ENCODE assay signal across 13 mouse cellular contexts in the genomic region with DNA sequence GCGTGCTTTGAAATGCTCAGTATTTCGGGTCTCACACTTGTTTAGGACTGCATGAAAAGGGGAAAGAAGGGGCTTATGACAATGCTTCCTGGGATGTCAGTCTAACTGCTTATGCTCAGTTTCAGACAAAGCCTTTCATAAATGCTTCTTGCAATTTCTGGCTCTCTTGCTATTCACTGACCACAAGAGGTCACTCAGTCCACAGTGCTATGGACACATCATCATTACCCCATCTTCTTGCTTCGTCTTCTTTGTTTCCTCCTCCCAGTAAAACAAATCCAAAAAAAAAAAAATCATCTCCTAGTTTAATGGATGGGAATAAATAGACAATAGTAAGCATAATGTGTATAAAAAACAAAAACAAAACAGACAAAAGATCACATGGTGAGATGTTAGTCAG.
DNase-seq lines count a peak whose midpoint lies in the region; ATAC-seq and TF ChIP-seq lines count a peak whose summit lies in the region.
"Had no signal": no experiment of that assay in that cellular context is flagged by ENCODE, and none has a peak within 500 bp of the region (broad histone marks: within the 10 kb centered on the region; RNA-seq: fewer than 3 reads in every experiment).

No protein-coding gene starts in this region.

- H3K27me3 ChIP-seq in hindbrain, postnatal 0 days (ENCODE audit: insufficient read depth, low read length), result no peaks in the 10 kb centered on the region
- no peaks in the 10 kb centered on the region for H3K27me3 ChIP-seq in hindbrain, embryonic 16.5 days (replicated peaks; ENCODE audit: control insufficient read depth, insufficient read depth, low read length)
- no peaks in the 10 kb centered on the region for H3K27me3 ChIP-seq in midbrain, postnatal 0 days (ENCODE audit: insufficient read depth, low read length)
- peaks cover 54% of the 10 kb centered on the region for H3K27me3 ChIP-seq in midbrain, embryonic 10.5 days (ENCODE audit: low read depth, poor library complexity, severe bottlenecking)
- H3K27me3 ChIP-seq: liver, embryonic 15.5 days had no signal

- no peak overlapping the region for H3K9ac ChIP-seq in hindbrain, postnatal 0 days (replicated peaks; ENCODE audit: low read length)
- no peak overlapping the region for H3K9ac ChIP-seq in hindbrain, embryonic 16.5 days (ENCODE audit: low read depth, low read length)
- H3K9ac ChIP-seq in midbrain, postnatal 0 days (replicated peaks; ENCODE audit: low read length, poor library complexity, severe bottlenecking), result no peak overlapping the region
- H3K9ac ChIP-seq: liver, embryonic 15.5 days had no signal

- no peak overlapping the region for H3K4me2 ChIP-seq in hindbrain, postnatal 0 days (ENCODE audit: low read depth, low read length)
- H3K4me2 ChIP-seq in hindbrain, embryonic 16.5 days (ENCODE audit: low read length), result no peak overlapping the region
- no peak overlapping the region for H3K4me2 ChIP-seq in midbrain, postnatal 0 days (ENCODE audit: low read depth, low read length, poor library complexity, severe bottlenecking)
- H3K4me2 ChIP-seq: liver, embryonic 15.5 days had no signal

- no peaks in the 10 kb centered on the region for H3K36me3 ChIP-seq in hindbrain, postnatal 0 days (ENCODE audit: insufficient read depth, low read length)
- no peaks in the 10 kb centered on the region for H3K36me3 ChIP-seq in hindbrain, embryonic 16.5 days (ENCODE audit: control insufficient read depth, insufficient read depth, low read length)
- H3K36me3 ChIP-seq in midbrain, postnatal 0 days (ENCODE audit: insufficient read depth, low read length), result no peaks in the 10 kb centered on the region
- H3K36me3 ChIP-seq in midbrain, embryonic 10.5 days, result no peaks in the 10 kb centered on the region
- H3K36me3 ChIP-seq: liver, embryonic 15.5 days had no signal

- peak; percentile 48 for DNase-seq in hindbrain, postnatal 0 days (ENCODE audit: low spot score)
- peak; percentile 56 for DNase-seq in midbrain, postnatal 0 days (ENCODE audit: low spot score)
- no peak for DNase-seq in midbrain, embryonic 10.5 days (ENCODE audit: low spot score)
- DNase-seq in brain, adult 2 months (ENCODE audit: low read depth, low spot score), result peak; percentile 36
- no peak for DNase-seq in right cerebral cortex, postnatal 4 days
- DNase-seq in adrenal gland, adult 2 months, result no peak
- DNase-seq: heart, postnatal 4 days; kidney, adult 9 months had no signal

- H3K4me3 ChIP-seq in hindbrain, postnatal 0 days (ENCODE audit: low read length), result no peak overlapping the region
- no peak overlapping the region for H3K4me3 ChIP-seq in hindbrain, embryonic 16.5 days (ENCODE audit: low read length)
- H3K4me3 ChIP-seq in midbrain, postnatal 0 days (ENCODE audit: low read depth, low read length), result no peak overlapping the region
- no peak overlapping the region for H3K4me3 ChIP-seq in midbrain, embryonic 10.5 days
- H3K4me3 ChIP-seq: erythroblast, embryonic 14.5 days; liver, embryonic 15.5 days; myocyte had no signal

- no peak overlapping the region for H3K27ac ChIP-seq in hindbrain, postnatal 0 days
- H3K27ac ChIP-seq in hindbrain, embryonic 16.5 days (ENCODE audit: low read depth, low read length), result no peak overlapping the region
- no peak overlapping the region for H3K27ac ChIP-seq in midbrain, postnatal 0 days (ENCODE audit: low read depth, low read length)
- H3K27ac ChIP-seq in midbrain, embryonic 10.5 days (replicated peaks), result no peak overlapping the region
- H3K27ac ChIP-seq: liver, embryonic 15.5 days had no signal

- no peaks in the 10 kb centered on the region for H3K9me3 ChIP-seq in hindbrain, postnatal 0 days (ENCODE audit: low read length)
- H3K9me3 ChIP-seq in hindbrain, embryonic 16.5 days (ENCODE audit: control insufficient read depth, low read length), result no peaks in the 10 kb centered on the region
- no peaks in the 10 kb centered on the region for H3K9me3 ChIP-seq in midbrain, postnatal 0 days (ENCODE audit: low read length)
- no peaks in the 10 kb centered on the region for H3K9me3 ChIP-seq in midbrain, embryonic 10.5 days (replicated peaks)
- H3K9me3 ChIP-seq: liver, embryonic 15.5 days had no signal

- no peaks in the 10 kb centered on the region for H3K4me1 ChIP-seq in hindbrain, postnatal 0 days (ENCODE audit: insufficient read depth, low read length)
- H3K4me1 ChIP-seq in hindbrain, embryonic 16.5 days (ENCODE audit: control insufficient read depth, insufficient read depth, low read depth, low read length), result no peaks in the 10 kb centered on the region
- H3K4me1 ChIP-seq in midbrain, postnatal 0 days (ENCODE audit: insufficient read depth, low read length), result no peaks in the 10 kb centered on the region
- no peaks in the 10 kb centered on the region for H3K4me1 ChIP-seq in midbrain, embryonic 10.5 days
- H3K4me1 ChIP-seq: liver, embryonic 15.5 days had no signal

- TF ChIP-seq CTCF in hindbrain, postnatal 0 days (IDR thresholded peaks at IDR 0.05; ENCODE audit: low read depth), result peak; percentile 62
- TF ChIP-seq CTCF in midbrain, postnatal 0 days (IDR thresholded peaks at IDR 0.05), result peak; percentile 73

- 63% methylated on average over 3 of the region's 3 CpGs for WGBS in hindbrain, postnatal 0 days
- whole genome bisulfite sequencing in hindbrain, embryonic 16.5 days, result 62% methylated on average over 3 of the region's 3 CpGs
- WGBS in midbrain, postnatal 0 days, result 62% methylated on average over 3 of the region's 3 CpGs
- WGBS in midbrain, embryonic 10.5 days, result 71% methylated on average over 3 of the region's 3 CpGs

- no peak for ATAC-seq in hindbrain, postnatal 0 days
- no peak for ATAC-seq in hindbrain, embryonic 16.5 days
- peak; percentile 52; the same call in 1 of the 2 replicates for ATAC-seq in midbrain, postnatal 0 days (ENCODE audit: low FRiP score)
- ATAC-seq: activated CD4-positive, CD25-positive, alpha-beta regulatory T cell, adult 4 months had no signal

Comparison
In these comparisons a context has a peak if more than half of its experiments do, and no peak if none do; other contexts are left out.
1. DNase-seq: peak in hindbrain, postnatal 0 days (single experiment), midbrain, postnatal 0 days (single experiment) and brain, adult 2 months (single experiment); none in midbrain, embryonic 10.5 days (single experiment), right cerebral cortex, postnatal 4 days (single experiment) and adrenal gland, adult 2 months (single experiment).